In genomic region chr19:8881034-8881392, GRCm38 (mm10) we compare ENCODE assay signal across 9 mouse cellular contexts. TPM values are rescaled to one million over a fixed set of nuclear protein-coding genes. Genes with fewer than 3 reads are reported as not detected.
DNase-seq lines count a peak whose midpoint lies in the region; ATAC-seq and TF ChIP-seq lines count a peak whose summit lies in the region.
"Had no signal": no experiment of that assay in that cellular context is flagged by ENCODE, and none has a peak within 500 bp of the region (broad histone marks: within the 10 kb centered on the region; RNA-seq: fewer than 3 reads in every experiment).

No protein-coding gene starts in this region.

- H3K27ac ChIP-seq in lung, postnatal 0 days (ENCODE audit: low read length), result no peak overlapping the region
- H3K27ac ChIP-seq in forebrain, embryonic 11.5 days (ENCODE audit: low read depth, low read length), result no peak overlapping the region; the same call in 1 of the 2 replicates
- no peak overlapping the region; the same call in 1 of the 2 replicates for H3K27ac ChIP-seq in limb, embryonic 13.5 days
- H3K27ac ChIP-seq in small intestine, adult 2 months (ENCODE audit: insufficient read depth, low read depth, low read length), result no peak overlapping the region

- H3K27me3 ChIP-seq in lung, postnatal 0 days (replicated peaks; ENCODE audit: insufficient read depth, low read length), result no peaks in the 10 kb centered on the region
- H3K27me3 ChIP-seq in forebrain, embryonic 11.5 days (ENCODE audit: control insufficient read depth, insufficient read depth, low read length), result no peaks in the 10 kb centered on the region
- no peaks in the 10 kb centered on the region for H3K27me3 ChIP-seq in limb, embryonic 13.5 days
- H3K27me3 ChIP-seq in small intestine, adult 2 months (ENCODE audit: control insufficient read depth, insufficient read depth, low read length), result no peaks in the 10 kb centered on the region

- peak overlapping the region; percentile 89; the same call in 1 of the 2 replicates for H3K9ac ChIP-seq in lung, postnatal 0 days (replicated peaks; ENCODE audit: low read depth)
- H3K9ac ChIP-seq in forebrain, embryonic 11.5 days (ENCODE audit: low read length), result peak overlapping the region; percentile 91
- peak overlapping the region; percentile 92 for H3K9ac ChIP-seq in limb, embryonic 13.5 days

- H3K4me2 ChIP-seq in lung, postnatal 0 days (replicated peaks; ENCODE audit: low read depth, low read length), result peak overlapping the region; percentile 79
- H3K4me2 ChIP-seq in forebrain, embryonic 11.5 days (ENCODE audit: low read depth, low read length, severe bottlenecking), result peak overlapping the region; percentile 87
- peak overlapping the region; percentile 86 for H3K4me2 ChIP-seq in limb, embryonic 13.5 days (replicated peaks)

- no peaks in the 10 kb centered on the region for H3K4me1 ChIP-seq in lung, postnatal 0 days (ENCODE audit: insufficient read depth, low read depth, low read length)
- no peaks in the 10 kb centered on the region for H3K4me1 ChIP-seq in forebrain, embryonic 11.5 days (replicated peaks; ENCODE audit: control insufficient read depth, insufficient read depth, low read length)
- H3K4me1 ChIP-seq in limb, embryonic 13.5 days, result peaks cover 9% of the 10 kb centered on the region
- no peaks in the 10 kb centered on the region for H3K4me1 ChIP-seq in small intestine, adult 2 months (ENCODE audit: control insufficient read depth, insufficient read depth, insufficient read length, low read length)

- no peaks in the 10 kb centered on the region for H3K9me3 ChIP-seq in lung, postnatal 0 days (ENCODE audit: low read length)
- H3K9me3 ChIP-seq in forebrain, embryonic 11.5 days (ENCODE audit: control insufficient read depth, low read length), result no peaks in the 10 kb centered on the region
- H3K9me3 ChIP-seq in limb, embryonic 13.5 days, result no peaks in the 10 kb centered on the region

- TF ChIP-seq EP300 in lung, postnatal 0 days (IDR thresholded peaks at IDR 0.05), result no peak

- DNase-seq in lung, postnatal 0 days (ENCODE audit: low spot score), result no peak
- no peak for DNase-seq in lung, postnatal 14 days
- DNase-seq in forebrain, embryonic 11.5 days (ENCODE audit: low spot score), result no peak
- no peak for DNase-seq in spleen, postnatal 14 days (ENCODE audit: low spot score in 2 of 2)
- no peak for DNase-seq in cerebellum, postnatal 25 days
- no peak for DNase-seq in layer of hippocampus, postnatal 10 days (ENCODE audit: low spot score in 2 of 2)

- no peak; the same call in 1 of the 2 replicates for ATAC-seq in lung, postnatal 0 days
- ATAC-seq in forebrain, embryonic 11.5 days (replicated peaks; ENCODE audit: low FRiP score), result no peak
- ATAC-seq in limb, embryonic 13.5 days (ENCODE audit: low FRiP score, low read depth), result no peak

- TF ChIP-seq POLR2A in small intestine, adult 2 months (IDR thresholded peaks at IDR 0.05; ENCODE audit: low read depth, low read length), result no peak

- TF ChIP-seq CTCF in lung, postnatal 0 days (IDR thresholded peaks at IDR 0.05), result no peak
- TF ChIP-seq CTCF in small intestine, adult 2 months (IDR thresholded peaks at IDR 0.05; ENCODE audit: extremely low read depth, insufficient read length, insufficient replicate concordance, low read depth, low read length), result no peak

- peak overlapping the region; percentile 67 for H3K4me3 ChIP-seq in lung, postnatal 0 days (ENCODE audit: low read depth, low read length)
- peak overlapping the region; percentile 76 for H3K4me3 ChIP-seq in forebrain, embryonic 11.5 days (ENCODE audit: low read depth, low read length)
- H3K4me3 ChIP-seq in limb, embryonic 13.5 days, result peak overlapping the region; percentile 89
- H3K4me3 ChIP-seq in small intestine, adult 2 months (ENCODE audit: low read depth, low read length), result peak overlapping the region; percentile 84

- 6% methylated on average over 3 of the region's 3 CpGs for WGBS in lung, postnatal 0 days
- WGBS in forebrain, embryonic 11.5 days, result 14% methylated on average over 3 of the region's 3 CpGs
- 19% methylated on average over 3 of the region's 3 CpGs for WGBS in limb, embryonic 13.5 days
- 4% methylated on average over 3 of the region's 3 CpGs for WGBS in small intestine, adult 2 months

- H3K36me3 ChIP-seq in lung, postnatal 0 days (ENCODE audit: insufficient read depth, low read length), result no peaks in the 10 kb centered on the region
- H3K36me3 ChIP-seq in forebrain, embryonic 11.5 days (ENCODE audit: control insufficient read depth, insufficient read depth, low read length), result no peaks in the 10 kb centered on the region; the same call in 1 of the 2 replicates
- H3K36me3 ChIP-seq in limb, embryonic 13.5 days, result peaks cover 25% of the 10 kb centered on the region
- H3K36me3 ChIP-seq in small intestine, adult 2 months (ENCODE audit: control insufficient read depth, insufficient read depth, low read length), result peaks cover 5% of the 10 kb centered on the region

RNA-seq across cellular contexts. Expression of gene Uqcc3, which starts 0.3 kb away (rescaled TPM):
- 75.2 and 84.3 TPM in 2 replicates for polyA plus RNA-seq in lung, postnatal 0 days (2015; fragmentation: Nextera tagmentation; extraction: Ambion mirVana)
- polyA plus RNA-seq in forebrain, embryonic 11.5 days (2014; fragmentation: Nextera tagmentation; extraction: Ambion mirVana), result 50.1 and 52.9 TPM in 2 replicates
- 66.7 and 70.4 TPM in 2 replicates for polyA plus RNA-seq in limb, embryonic 13.5 days (2015; fragmentation: Nextera tagmentation; extraction: Ambion mirVana)
- polyA plus RNA-seq in small intestine, adult 2 months (2012; rRNA removed), result 14.0 and 19.2 TPM in 2 replicates
- 10 to 100 TPM; 32.1 to 37.5 TPM for total RNA-seq in layer of hippocampus, postnatal 10 days (2021)

RNA-seq across cellular contexts. Expression of gene Lbhd1, which starts 2.5 kb away (rescaled TPM):
- polyA plus RNA-seq in lung, postnatal 0 days (2015; fragmentation: Nextera tagmentation; extraction: Ambion mirVana), result 33.6 and 40.0 TPM in 2 replicates
- 110 and 112 TPM in 2 replicates for polyA plus RNA-seq in forebrain, embryonic 11.5 days (2014; fragmentation: Nextera tagmentation; extraction: Ambion mirVana)
- 93.0 and 93.2 TPM in 2 replicates for polyA plus RNA-seq in limb, embryonic 13.5 days (2015; fragmentation: Nextera tagmentation; extraction: Ambion mirVana)
- 0.22 and 0.55 TPM in 2 replicates for polyA plus RNA-seq in small intestine, adult 2 months (2012; rRNA removed)
- total RNA-seq in layer of hippocampus, postnatal 10 days (2021), result 1 to 10 TPM; 4.8 to 9.8 TPM

RNA-seq across cellular contexts. Expression of gene Gm49403, which starts 2.7 kb away (rescaled TPM):
- not detected in 2 replicates for polyA plus RNA-seq in lung, postnatal 0 days (2015; fragmentation: Nextera tagmentation; extraction: Ambion mirVana)
- not detected in 2 replicates for polyA plus RNA-seq in forebrain, embryonic 11.5 days (2014; fragmentation: Nextera tagmentation; extraction: Ambion mirVana)
- not detected in 2 replicates for polyA plus RNA-seq in limb, embryonic 13.5 days (2015; fragmentation: Nextera tagmentation; extraction: Ambion mirVana)
- not detected in 2 replicates for polyA plus RNA-seq in small intestine, adult 2 months (2012; rRNA removed)
- total RNA-seq in layer of hippocampus, postnatal 10 days (2021), result not detected
- polyA plus RNA-seq: brain, embryonic 14.5 days had no signal

RNA-seq across cellular contexts. Expression of gene 1810009A15Rik, which starts 7.6 kb away (rescaled TPM):
- 44.4 and 45.3 TPM in 2 replicates for polyA plus RNA-seq in lung, postnatal 0 days (2015; fragmentation: Nextera tagmentation; extraction: Ambion mirVana)
- 124 and 131 TPM in 2 replicates for polyA plus RNA-seq in forebrain, embryonic 11.5 days (2014; fragmentation: Nextera tagmentation; extraction: Ambion mirVana)
- 94.0 and 96.6 TPM in 2 replicates for polyA plus RNA-seq in limb, embryonic 13.5 days (2015; fragmentation: Nextera tagmentation; extraction: Ambion mirVana)
- 9.5 and 11.4 TPM in 2 replicates for polyA plus RNA-seq in small intestine, adult 2 months (2012; rRNA removed)
- 10 to 100 TPM; 18.9 to 27.6 TPM for total RNA-seq in layer of hippocampus, postnatal 10 days (2021)

RNA-seq across cellular contexts. Expression of gene Gm49416, which starts 7.7 kb away (rescaled TPM):
- not detected in 2 replicates for polyA plus RNA-seq in lung, postnatal 0 days (2015; fragmentation: Nextera tagmentation; extraction: Ambion mirVana)
- not detected in 2 replicates for polyA plus RNA-seq in forebrain, embryonic 11.5 days (2014; fragmentation: Nextera tagmentation; extraction: Ambion mirVana)
- polyA plus RNA-seq in limb, embryonic 13.5 days (2015; fragmentation: Nextera tagmentation; extraction: Ambion mirVana), result not detected in 2 replicates
- not detected in 2 replicates for polyA plus RNA-seq in small intestine, adult 2 months (2012; rRNA removed)
- 1 to 10 TPM; 3.8 to 4.6 TPM for total RNA-seq in layer of hippocampus, postnatal 10 days (2021)

Comparison
In these comparisons a context has a peak if more than half of its experiments do, and no peak if none do; other contexts are left out.
1. RNA of gene Lbhd1, which starts 2.5 kb away (polyA plus RNA-seq): 110 to 112 TPM in forebrain, embryonic 11.5 days, 93.0 to 93.2 TPM in limb, embryonic 13.5 days and 33.6 to 40.0 TPM in lung, postnatal 0 days; 0.22 to 0.55 TPM in small intestine, adult 2 months; every median in the first group is over 10 times any median in the second.
2. Peak in every context shown above with its lines, with median percentiles within 50 percentile points of each other: H3K4me2 ChIP-seq, H3K4me3 ChIP-seq and H3K9ac ChIP-seq.